Comparison of ENCODE assay signal across 13 mouse cellular contexts in genomic region chr1:178585366-178586020, GRCm38 (mm10). TPM values are rescaled to one million over a fixed set of nuclear protein-coding genes. Genes with fewer than 3 reads are reported as not detected.
DNase-seq lines count a peak whose midpoint lies in the region; ATAC-seq and TF ChIP-seq lines count a peak whose summit lies in the region.
"Had no signal": no experiment of that assay in that cellular context is flagged by ENCODE, and none has a peak within 500 bp of the region (broad histone marks: within the 10 kb centered on the region; RNA-seq: fewer than 3 reads in every experiment).

No protein-coding gene starts in this region.

- no peak overlapping the region for H3K9ac ChIP-seq in hindbrain, embryonic 11.5 days (ENCODE audit: low read depth, low read length)
- no peak overlapping the region for H3K9ac ChIP-seq in midbrain, postnatal 0 days (replicated peaks; ENCODE audit: low read length, poor library complexity, severe bottlenecking)
- no peak overlapping the region for H3K9ac ChIP-seq in midbrain, embryonic 14.5 days (replicated peaks; ENCODE audit: low read length)
- H3K9ac ChIP-seq in embryonic facial prominence, embryonic 14.5 days (ENCODE audit: low read depth, low read length) = no peak overlapping the region
- H3K9ac ChIP-seq: heart, embryonic 15.5 days; liver, embryonic 15.5 days had no signal

- H3K4me1 ChIP-seq in hindbrain, embryonic 10.5 days (replicated peaks) = peaks cover 23% of the 10 kb centered on the region
- no peaks in the 10 kb centered on the region for H3K4me1 ChIP-seq in hindbrain, embryonic 11.5 days (replicated peaks; ENCODE audit: control insufficient read depth, insufficient read depth, low read length)
- no peaks in the 10 kb centered on the region for H3K4me1 ChIP-seq in midbrain, postnatal 0 days (ENCODE audit: insufficient read depth, low read length)
- 0 out of 2 replicates have a peak, but pooled peaks cover 3% of the 10 kb centered on the region for H3K4me1 ChIP-seq in midbrain, embryonic 14.5 days (ENCODE audit: control insufficient read depth, insufficient read depth, low read length)
- peaks cover 29% of the 10 kb centered on the region for H3K4me1 ChIP-seq in embryonic facial prominence, embryonic 14.5 days (ENCODE audit: control insufficient read depth, insufficient read depth, low read length)
- H3K4me1 ChIP-seq: heart, embryonic 15.5 days; liver, embryonic 15.5 days had no signal

- TF ChIP-seq CTCF in midbrain, postnatal 0 days (IDR thresholded peaks at IDR 0.05) = no peak

- H3K36me3 ChIP-seq in hindbrain, embryonic 10.5 days = no peaks in the 10 kb centered on the region
- no peaks in the 10 kb centered on the region for H3K36me3 ChIP-seq in hindbrain, embryonic 11.5 days (ENCODE audit: control insufficient read depth, insufficient read depth, low read length)
- H3K36me3 ChIP-seq in midbrain, postnatal 0 days (ENCODE audit: insufficient read depth, low read length) = no peaks in the 10 kb centered on the region
- H3K36me3 ChIP-seq in midbrain, embryonic 14.5 days (ENCODE audit: control insufficient read depth, insufficient read depth, low read length) = no peaks in the 10 kb centered on the region
- H3K36me3 ChIP-seq in embryonic facial prominence, embryonic 14.5 days (ENCODE audit: control insufficient read depth, insufficient read depth, low read length) = no peaks in the 10 kb centered on the region
- H3K36me3 ChIP-seq: heart, embryonic 15.5 days; liver, embryonic 15.5 days had no signal

- 48% methylated on average over 5 of the region's 5 CpGs for WGBS in hindbrain, embryonic 10.5 days
- 49% methylated on average over 5 of the region's 5 CpGs for WGBS in hindbrain, embryonic 11.5 days
- WGBS in midbrain, postnatal 0 days = 63% methylated on average over 5 of the region's 5 CpGs
- WGBS in midbrain, embryonic 14.5 days = 68% methylated on average over 5 of the region's 5 CpGs
- WGBS in embryonic facial prominence, embryonic 14.5 days = 25% methylated on average over 5 of the region's 5 CpGs

- DNase-seq in hindbrain, embryonic 10.5 days (ENCODE audit: low spot score) = peak; percentile 27
- no peak for DNase-seq in hindbrain, embryonic 11.5 days (ENCODE audit: low spot score)
- DNase-seq in midbrain, postnatal 0 days (ENCODE audit: low spot score) = no peak
- no peak for DNase-seq in midbrain, embryonic 14.5 days
- peak; percentile 34 for DNase-seq in embryonic facial prominence, embryonic 14.5 days (ENCODE audit: low spot score)
- peak; percentile 59 for DNase-seq in mesoderm, embryonic 11.5 days (ENCODE audit: low read depth, low spot score)
- no peak for DNase-seq in adrenal gland, postnatal 10 days
- no peak for DNase-seq in left cerebral cortex, postnatal 10 days (ENCODE audit: extremely low spot score in 1 of 2, low spot score in 2 of 2)
- DNase-seq: cerebellum, adult 11 months; kidney, postnatal 10 days; lung, postnatal 10 days had no signal

- no peaks in the 10 kb centered on the region for H3K9me3 ChIP-seq in hindbrain, embryonic 10.5 days
- H3K9me3 ChIP-seq in hindbrain, embryonic 11.5 days (ENCODE audit: control insufficient read depth, low read length) = no peaks in the 10 kb centered on the region
- H3K9me3 ChIP-seq in midbrain, postnatal 0 days (ENCODE audit: low read length) = no peaks in the 10 kb centered on the region
- H3K9me3 ChIP-seq in midbrain, embryonic 14.5 days (ENCODE audit: control insufficient read depth, low read length) = no peaks in the 10 kb centered on the region
- H3K9me3 ChIP-seq in embryonic facial prominence, embryonic 14.5 days (ENCODE audit: control insufficient read depth, low read length) = no peaks in the 10 kb centered on the region
- H3K9me3 ChIP-seq: heart, embryonic 15.5 days; liver, embryonic 15.5 days had no signal

- intact Hi-C loops in left cerebral cortex, postnatal 10 days (cut with DNase I) = no loop called here

- no peak overlapping the region for H3K4me3 ChIP-seq in hindbrain, embryonic 10.5 days
- H3K4me3 ChIP-seq in hindbrain, embryonic 11.5 days (ENCODE audit: low read depth, low read length) = no peak overlapping the region
- no peak overlapping the region for H3K4me3 ChIP-seq in midbrain, postnatal 0 days (ENCODE audit: low read depth, low read length)
- no peak overlapping the region for H3K4me3 ChIP-seq in midbrain, embryonic 14.5 days (replicated peaks; ENCODE audit: low read depth, low read length)
- no peak overlapping the region for H3K4me3 ChIP-seq in embryonic facial prominence, embryonic 14.5 days (ENCODE audit: low read depth, low read length)
- H3K4me3 ChIP-seq: heart, embryonic 15.5 days; liver, embryonic 15.5 days had no signal

- H3K27ac ChIP-seq in hindbrain, embryonic 10.5 days = no peak overlapping the region
- no peak overlapping the region for H3K27ac ChIP-seq in hindbrain, embryonic 11.5 days (ENCODE audit: low read depth, low read length)
- H3K27ac ChIP-seq in midbrain, postnatal 0 days (ENCODE audit: low read depth, low read length) = 0 out of 2 replicates have a peak overlapping the region, but pooled peaks have one; percentile 18
- no peak overlapping the region for H3K27ac ChIP-seq in midbrain, embryonic 14.5 days (replicated peaks; ENCODE audit: low read depth, low read length)
- H3K27ac ChIP-seq in embryonic facial prominence, embryonic 14.5 days (replicated peaks; ENCODE audit: low read depth, low read length) = peak overlapping the region; percentile 48
- H3K27ac ChIP-seq: heart, embryonic 15.5 days; liver, embryonic 15.5 days had no signal

- H3K4me2 ChIP-seq in hindbrain, embryonic 11.5 days (replicated peaks; ENCODE audit: low read depth, low read length) = no peak overlapping the region
- H3K4me2 ChIP-seq in midbrain, postnatal 0 days (ENCODE audit: low read depth, low read length, poor library complexity, severe bottlenecking) = no peak overlapping the region
- no peak overlapping the region for H3K4me2 ChIP-seq in midbrain, embryonic 14.5 days (ENCODE audit: low read length)
- H3K4me2 ChIP-seq in embryonic facial prominence, embryonic 14.5 days (ENCODE audit: low read depth, low read length) = no peak overlapping the region
- H3K4me2 ChIP-seq: heart, embryonic 15.5 days; liver, embryonic 15.5 days had no signal

- no peaks in the 10 kb centered on the region for H3K27me3 ChIP-seq in hindbrain, embryonic 10.5 days (ENCODE audit: insufficient read depth, poor library complexity, severe bottlenecking)
- H3K27me3 ChIP-seq in hindbrain, embryonic 11.5 days (ENCODE audit: control insufficient read depth, insufficient read depth, low read length) = no peaks in the 10 kb centered on the region
- no peaks in the 10 kb centered on the region; the same call in 1 of the 2 replicates for H3K27me3 ChIP-seq in midbrain, postnatal 0 days (ENCODE audit: insufficient read depth, low read length)
- no peaks in the 10 kb centered on the region for H3K27me3 ChIP-seq in midbrain, embryonic 14.5 days (ENCODE audit: control insufficient read depth, insufficient read depth, low read length)
- H3K27me3 ChIP-seq in embryonic facial prominence, embryonic 14.5 days (replicated peaks; ENCODE audit: control insufficient read depth, insufficient read depth, low read length) = no peaks in the 10 kb centered on the region
- H3K27me3 ChIP-seq: heart, embryonic 15.5 days had no signal

- ATAC-seq in hindbrain, embryonic 11.5 days (ENCODE audit: low FRiP score) = no peak
- no peak for ATAC-seq in midbrain, postnatal 0 days (ENCODE audit: low FRiP score)
- ATAC-seq in midbrain, embryonic 14.5 days (ENCODE audit: low FRiP score, low TSS enrichment) = no peak
- ATAC-seq in embryonic facial prominence, embryonic 14.5 days (ENCODE audit: low read depth) = no peak

RNA-seq across cellular contexts. Expression of gene Kif26b, which starts 56.6 kb away (rescaled TPM):
- 4.6 and 4.9 TPM in 2 replicates for polyA plus RNA-seq in hindbrain, embryonic 10.5 days (2016; fragmentation: Nextera tagmentation; extraction: Ambion mirVana)
- 5.7 and 6.5 TPM in 2 replicates for polyA plus RNA-seq in hindbrain, embryonic 11.5 days (2014; fragmentation: Nextera tagmentation; extraction: Ambion mirVana)
- total RNA-seq in midbrain, postnatal 0 days (2014; rRNA removed) = 75.2 and 75.8 TPM in 2 replicates
- 6.0 and 6.4 TPM in 2 replicates for polyA plus RNA-seq in midbrain, postnatal 0 days (2015; fragmentation: Nextera tagmentation; extraction: Ambion mirVana)
- 10.8 and 12.8 TPM in 2 replicates for polyA plus RNA-seq in midbrain, embryonic 14.5 days (2014; fragmentation: Nextera tagmentation; extraction: Ambion mirVana)
- 8.1 and 10.4 TPM in 2 replicates for polyA plus RNA-seq in embryonic facial prominence, embryonic 14.5 days (2014; fragmentation: Nextera tagmentation; extraction: Ambion mirVana)
- total RNA-seq in adrenal gland, postnatal 10 days (2021) = 1 to 10 TPM; 2.3 to 4.8 TPM
- 10 to 100 TPM; 16.3 to 18.8 TPM for total RNA-seq in left cerebral cortex, postnatal 10 days (2021)

Comparison
In these comparisons a context has a peak if more than half of its experiments do, and no peak if none do; other contexts are left out.
1. DNase-seq: peak in hindbrain, embryonic 10.5 days (single experiment), embryonic facial prominence, embryonic 14.5 days (single experiment) and mesoderm, embryonic 11.5 days (single experiment); none in hindbrain, embryonic 11.5 days (single experiment), midbrain, postnatal 0 days (single experiment), midbrain, embryonic 14.5 days (single experiment), adrenal gland, postnatal 10 days (single experiment) and left cerebral cortex, postnatal 10 days (0 of 2).
2. H3K27ac ChIP-seq: peak in midbrain, postnatal 0 days (single experiment) and embryonic facial prominence, embryonic 14.5 days (single experiment); none in hindbrain, embryonic 10.5 days (single experiment), hindbrain, embryonic 11.5 days (single experiment) and midbrain, embryonic 14.5 days (single experiment).